Mouse (Mus musculus) midbrain, postnatal 0 days (tissue): ENCODE measurements around the gene Reps2. TPM values are rescaled to one million over a fixed set of nuclear protein-coding genes. Genes with fewer than 3 reads are reported as not detected.

Experiments
- ATAC-seq: fragments of 200-750 bp; cut with Nextera tagmentation; 2 replicates; pipeline ENCODE4 v1.8.0; 2017; ENCODE audit warnings: moderate number of reproducible peaks, mild to moderate bottlenecking, moderate TSS enrichment, moderate library complexity; ENCODE audit not compliant: low FRiP score
- DNase-seq: peaks from one replicate; pipeline ENCODE4 v3.0.0-alpha.2; 2015; ENCODE audit warnings: low spot score
- H3K27ac ChIP-seq: fragments of 300-500 bp; sonication (generic); 2 replicates; pipeline ENCODE4 v1.5.1; 2014; ENCODE audit warnings: low read depth, mild to moderate bottlenecking, low read length, mixed read lengths
- H3K27me3 ChIP-seq: fragments of 300-500 bp; sonication (generic); 2 replicates; pipeline ENCODE4 v1.6.1; 2014; ENCODE audit warnings: low read length, control low read depth, mixed read lengths; ENCODE audit not compliant: insufficient read depth
- H3K36me3 ChIP-seq: fragments of 300-500 bp; sonication (generic); 2 replicates; pipeline ENCODE4 v1.6.1; 2014; ENCODE audit warnings: low read length, control low read depth, mixed read lengths; ENCODE audit not compliant: insufficient read depth
- H3K4me1 ChIP-seq: fragments of 300-500 bp; sonication (generic); 2 replicates; pipeline ENCODE4 v1.6.1; 2014; ENCODE audit warnings: mild to moderate bottlenecking, control low read depth, antibody characterized with exemption, low read length, mixed read lengths; ENCODE audit not compliant: insufficient read depth
- H3K4me2 ChIP-seq: fragments of 300-500 bp; sonication (generic); 2 replicates; pipeline ENCODE4 v1.6.1; 2014; ENCODE audit warnings: low read depth, mild to moderate bottlenecking, low read length, mixed read lengths; ENCODE audit not compliant: poor library complexity, severe bottlenecking
- H3K4me3 ChIP-seq: fragments of 300-500 bp; sonication (generic); 2 replicates; pipeline ENCODE4 v1.5.1; 2014; ENCODE audit warnings: low read depth, mild to moderate bottlenecking, low read length, moderate library complexity
- H3K9ac ChIP-seq: fragments of 300-500 bp; sonication (generic); replicated peaks from 2 replicates; pipeline ENCODE4 v1.6.1; 2014; ENCODE audit warnings: mild to moderate bottlenecking, low read length, moderate library complexity, mixed read lengths; ENCODE audit not compliant: poor library complexity, severe bottlenecking
- H3K9me3 ChIP-seq: fragments of 300-500 bp; sonication (generic); 2 replicates; pipeline ENCODE4 v1.6.1; 2016; ENCODE audit warnings: low read length, control low read depth
- CTCF ChIP-seq: IDR thresholded peaks from 2 replicates; pipeline ENCODE4 v1.5.1; 2016; ENCODE audit warnings: antibody characterized with exemption, mild to moderate bottlenecking
- WGBS: fragments of 180-500 bp; shearing (Covaris S2); extraction: QIAGEN DNeasy Blood & Tissue Kit; methylation state at CpG from one replicate; pipeline ENCODE4 v1.1.7; 2014; 5-methylcytosine and 5-hydroxymethylcytosine counted together
- polyA plus RNA-seq: library from polyadenylated mRNA; unstranded; fragments of >200 nt; fragmentation: Nextera tagmentation; extraction: Ambion mirVana; gene quantifications from 2 replicates; pipeline ENCODE4 v1.2.1, GENCODE M21; 2015
- total RNA-seq: library from RNA; depleted of rRNA; stranded (reverse); fragments of >200 nt; gene quantifications from 2 replicates; pipeline ENCODE4 v1.2.3, GENCODE M21; 2014; rRNA removed

Gene Reps2
- total RNA-seq (16.5 and 21.1 TPM in 2 replicates), polyA plus RNA-seq (2.2 and 3.0 TPM in 2 replicates)

GRCm38 (mm10) chrX:162643091-162643788, at the start of gene Reps2:
Reps2 (minus strand) TSS chrX:162643649.
- ATAC-seq (peak; percentile 86), DNase-seq (peak; percentile 79)
- peak within 1 kb of the TSS; percentile 51 for H3K4me2 ChIP-seq
- H3K27me3 ChIP-seq = no peaks in the 10 kb centered on the region; the same call in 1 of the 2 replicates
- no peaks in the 10 kb centered on the region for H3K9me3 ChIP-seq
- H3K4me3 ChIP-seq = peak within 1 kb of the TSS; percentile 60
- TF ChIP-seq CTCF = no peak
- 30% methylated on average over 33 of the region's 61 CpGs for WGBS
- H3K27ac ChIP-seq = no peak within 1 kb of the TSS
- no peaks in the 10 kb centered on the region for H3K4me1 ChIP-seq
- H3K36me3 ChIP-seq = no peaks in the 10 kb centered on the region
- H3K9ac ChIP-seq = peak within 1 kb of the TSS; percentile 56

GRCm38 (mm10) chrX:162691272-162691671, 47.8 kb upstream of the Reps2 start:
- no peaks in the 10 kb centered on the region for H3K4me1 ChIP-seq
- no peak overlapping the region for H3K9ac ChIP-seq
- 58% methylated on average over 2 of the region's 2 CpGs for WGBS
- H3K36me3 ChIP-seq = no peaks in the 10 kb centered on the region
- no peaks in the 10 kb centered on the region for H3K9me3 ChIP-seq
- ATAC-seq = no peak
- H3K27me3 ChIP-seq = no peaks in the 10 kb centered on the region
- no peak for DNase-seq
- TF ChIP-seq CTCF = no peak
- H3K4me2 ChIP-seq = no peak overlapping the region
- no peak overlapping the region for H3K27ac ChIP-seq
- H3K4me3 ChIP-seq = no peak overlapping the region

GRCm38 (mm10) chrX:162685394-162685793, 41.9 kb upstream of the Reps2 start:
- no peak overlapping the region for H3K4me2 ChIP-seq
- ATAC-seq (no peak), DNase-seq (no peak)
- no peaks in the 10 kb centered on the region for H3K9me3 ChIP-seq
- no peak overlapping the region for H3K4me3 ChIP-seq
- no peaks in the 10 kb centered on the region for H3K36me3 ChIP-seq
- no peaks in the 10 kb centered on the region for H3K27me3 ChIP-seq
- H3K27ac ChIP-seq = no peak overlapping the region
- no peak overlapping the region for H3K9ac ChIP-seq
- WGBS = 83% methylated on average over 1 of the region's 1 CpGs
- TF ChIP-seq CTCF = no peak
- H3K4me1 ChIP-seq = no peaks in the 10 kb centered on the region

DNA sequence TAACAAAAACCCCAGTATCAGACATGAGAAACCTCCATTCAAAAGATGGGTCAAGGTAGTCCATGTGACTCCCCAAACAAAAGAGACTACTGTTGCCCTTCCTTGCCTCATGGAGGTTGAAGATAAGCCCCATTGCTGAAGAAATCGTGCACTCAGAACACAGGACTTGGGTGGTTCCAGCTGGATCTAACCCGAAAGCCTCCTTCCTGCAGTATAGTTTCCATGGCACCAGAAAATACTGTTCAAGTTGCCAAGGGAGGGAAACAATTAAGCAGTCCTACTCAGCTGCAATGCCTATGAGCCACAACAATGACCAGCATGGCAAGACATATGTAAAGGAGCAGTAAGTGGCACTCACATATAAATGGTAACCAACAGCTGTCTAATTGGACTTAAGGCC, 36.1 kb upstream of the Reps2 start:
- TF ChIP-seq CTCF = no peak

DNA sequence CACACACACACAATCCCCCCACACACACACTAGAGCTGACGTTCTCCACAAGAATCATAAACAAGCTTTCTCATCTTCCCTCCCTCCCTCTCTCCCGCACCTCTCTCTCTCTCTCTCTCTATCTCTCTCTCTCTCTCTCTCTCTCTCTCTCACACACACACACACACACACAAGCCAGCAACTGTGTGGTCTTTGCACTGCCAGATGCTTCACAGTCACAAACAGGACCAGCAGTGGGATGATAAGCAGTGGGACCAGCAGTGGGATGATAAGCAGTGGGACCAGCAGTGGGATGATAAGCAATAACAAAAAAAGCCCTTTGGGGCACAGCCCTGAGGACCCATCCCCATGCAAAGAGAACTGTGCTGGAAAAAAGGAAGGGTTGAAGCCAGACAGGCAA, 35.4 kb upstream of the Reps2 start:
- Histone ChIP-seq H3K4me3 (no peak overlapping the region), H3K9me3 (no peaks in the 10 kb centered on the region), H3K27ac (no peak overlapping the region), H3K27me3 (no peaks in the 10 kb centered on the region), H3K4me1 (no peaks in the 10 kb centered on the region), H3K4me2 (no peak overlapping the region), H3K9ac (no peak overlapping the region), H3K36me3 (no peaks in the 10 kb centered on the region)
- ATAC-seq (no peak), DNase-seq (no peak)
- WGBS = 86% methylated on average over 2 of the region's 2 CpGs
- TF ChIP-seq CTCF = no peak

More for the DNA sequence above, 36.1 kb upstream of the Reps2 start:
- no peak overlapping the region for H3K9ac ChIP-seq
- H3K27me3 ChIP-seq = no peaks in the 10 kb centered on the region
- H3K4me1 ChIP-seq = no peaks in the 10 kb centered on the region
- 57% methylated on average over 2 of the region's 2 CpGs for WGBS
- H3K4me3 ChIP-seq = no peak overlapping the region
- no peak for DNase-seq
- no peak overlapping the region for H3K27ac ChIP-seq
- no peak overlapping the region for H3K4me2 ChIP-seq
- no peak for ATAC-seq
- no peaks in the 10 kb centered on the region for H3K9me3 ChIP-seq
- no peaks in the 10 kb centered on the region for H3K36me3 ChIP-seq

DNA sequence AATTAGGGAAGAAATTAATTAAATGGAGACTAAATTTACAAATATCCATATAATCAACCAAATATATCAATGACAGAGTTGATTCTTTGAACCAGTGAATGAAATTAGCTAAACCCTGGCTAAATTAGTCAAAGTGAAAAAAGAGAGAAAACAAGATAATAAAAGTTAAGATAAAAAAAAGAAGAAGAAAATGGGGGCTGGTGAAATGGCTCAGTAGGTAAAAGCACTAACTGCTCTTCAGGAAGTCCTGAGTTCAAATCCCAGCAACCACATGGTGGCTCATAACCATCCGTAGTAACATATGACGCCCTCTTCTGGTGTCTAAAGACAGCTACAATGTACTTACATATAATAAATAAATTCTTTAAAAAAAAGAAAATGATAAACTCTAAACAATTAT, 22.7 kb upstream of the Reps2 start:
- 88% methylated on average over 2 of the region's 2 CpGs for WGBS
- Histone ChIP-seq H3K4me3 (no peak overlapping the region), H3K27me3 (no peaks in the 10 kb centered on the region), H3K27ac (no peak overlapping the region), H3K9ac (no peak overlapping the region), H3K9me3 (0 out of 2 replicates have a peak, but pooled peaks cover 3% of the 10 kb centered on the region), H3K36me3 (no peaks in the 10 kb centered on the region), H3K4me1 (no peaks in the 10 kb centered on the region), H3K4me2 (no peak overlapping the region)
- DNase-seq = no peak
- ATAC-seq = no peak
- no peak for TF ChIP-seq CTCF
